Mouse (Mus musculus): ENCODE data around the gene Hoxa7.

DNA sequence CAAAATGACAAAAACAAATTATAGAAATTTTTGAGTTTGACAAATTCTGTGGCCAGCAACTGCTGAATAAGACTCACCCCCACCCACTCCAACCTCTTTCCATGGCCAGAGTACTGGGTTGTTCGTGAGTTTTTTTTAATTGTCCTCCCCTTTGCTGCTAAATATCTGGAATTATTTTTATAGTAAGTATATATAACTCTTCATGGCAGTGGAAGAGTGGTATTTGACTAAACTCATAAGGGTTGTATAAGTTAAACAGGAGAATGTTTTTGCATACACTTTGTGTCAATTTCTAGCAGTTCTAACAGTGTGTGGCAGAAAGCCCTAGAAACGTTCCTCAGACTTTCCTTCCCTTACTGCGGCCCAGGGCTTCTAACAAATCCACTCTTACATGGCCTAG, 46.0 kb upstream of the Hoxa7 start:
- TF ChIP-seq CTCF (IDR thresholded peaks at IDR 0.05; ENCODE audit: low read depth, low read length) (no peak), POLR2A (IDR thresholded peaks at IDR 0.05; ENCODE audit: borderline replicate concordance, low read depth, low read length) (no peak)
